Mouse (Mus musculus): ENCODE results near the gene Zfp583. TPM values are rescaled to one million over a fixed set of nuclear protein-coding genes. Genes with fewer than 3 reads are reported as not detected.
A peak's percentile ranks its signal among the peaks of the same experiment; 100 is the strongest.

The Zfp583 gene
- polyA plus RNA-seq, 1 experiment, result 9.9 TPM

DNA sequence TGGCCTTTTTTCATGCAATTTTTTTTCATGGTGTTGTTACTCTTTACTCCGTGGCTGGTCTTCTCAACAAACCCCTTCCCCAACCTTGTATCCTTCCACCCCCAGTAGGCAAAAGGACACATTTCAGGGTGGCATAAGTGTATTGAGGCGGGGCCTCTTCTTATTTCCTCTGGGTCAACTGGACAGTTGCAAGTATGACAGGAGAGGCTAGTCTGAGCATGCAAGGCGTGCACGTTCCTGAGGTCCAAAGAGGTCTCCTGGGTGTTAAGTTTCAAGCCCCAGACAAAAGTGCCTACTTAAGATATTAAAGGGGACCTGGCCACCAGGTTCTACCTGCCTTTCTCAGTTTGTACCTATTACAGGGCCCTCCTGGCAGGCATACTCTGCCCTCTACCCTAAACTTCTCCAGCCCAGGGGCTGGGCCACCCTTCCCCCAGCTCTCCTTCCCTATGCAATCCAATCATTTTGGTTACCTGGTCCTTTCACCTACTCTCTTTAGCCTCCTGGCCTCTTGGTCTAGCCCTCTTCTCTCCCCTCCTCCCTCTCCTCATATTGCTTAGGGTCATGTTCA, 46.6 kb downstream of the Zfp583 start:
- no peak for TF ChIP-seq POLR2A (IDR thresholded peaks at IDR 0.05; ENCODE audit: borderline replicate concordance, extremely low read depth, insufficient read depth, insufficient read length, poor library complexity, severe bottlenecking)
- no peak for TF ChIP-seq CTCF (IDR thresholded peaks at IDR 0.05; ENCODE audit: borderline replicate concordance, extremely low read depth, insufficient read depth, insufficient read length)
- no peak for DNase-seq (ENCODE audit: low read depth)

DNA sequence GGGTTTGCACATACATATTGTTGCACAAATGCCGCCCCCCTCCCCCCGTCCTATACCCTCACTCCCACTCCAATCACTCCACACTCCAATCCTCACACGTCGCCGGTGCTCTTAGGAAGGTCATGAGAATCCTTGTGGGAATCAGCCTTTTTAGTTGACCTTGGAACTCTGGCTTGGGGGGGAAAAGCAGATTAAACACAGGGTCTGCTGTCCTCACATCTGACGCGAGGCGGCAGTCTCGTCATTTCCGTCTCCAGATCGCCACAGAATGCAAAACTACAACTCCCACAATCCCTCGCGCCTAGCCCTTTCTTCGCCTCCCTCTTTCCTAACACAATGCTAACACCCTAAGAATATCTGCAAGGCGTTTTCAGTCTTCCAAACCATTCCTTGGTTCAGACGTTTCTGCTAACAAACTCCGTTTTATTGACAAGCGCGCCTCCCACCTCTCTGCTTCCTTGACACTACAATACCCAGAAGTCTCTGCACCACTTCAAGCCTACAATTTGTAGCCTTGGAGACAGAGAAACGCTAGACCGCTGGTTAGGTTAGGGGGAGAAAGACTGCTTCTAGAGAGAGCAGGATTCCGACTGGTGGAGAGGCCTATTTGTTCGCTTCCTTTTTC, 47.5 kb downstream of the Zfp583 start:
- DNase-seq (ENCODE audit: low read depth), result peak; percentile 96
- TF ChIP-seq CTCF (IDR thresholded peaks at IDR 0.05; ENCODE audit: borderline replicate concordance, extremely low read depth, insufficient read depth, insufficient read length), result peak; percentile 58
- TF ChIP-seq POLR2A (IDR thresholded peaks at IDR 0.05; ENCODE audit: borderline replicate concordance, extremely low read depth, insufficient read depth, insufficient read length, poor library complexity, severe bottlenecking), result peak; percentile 17; the same call in 1 of the 2 replicates

DNA sequence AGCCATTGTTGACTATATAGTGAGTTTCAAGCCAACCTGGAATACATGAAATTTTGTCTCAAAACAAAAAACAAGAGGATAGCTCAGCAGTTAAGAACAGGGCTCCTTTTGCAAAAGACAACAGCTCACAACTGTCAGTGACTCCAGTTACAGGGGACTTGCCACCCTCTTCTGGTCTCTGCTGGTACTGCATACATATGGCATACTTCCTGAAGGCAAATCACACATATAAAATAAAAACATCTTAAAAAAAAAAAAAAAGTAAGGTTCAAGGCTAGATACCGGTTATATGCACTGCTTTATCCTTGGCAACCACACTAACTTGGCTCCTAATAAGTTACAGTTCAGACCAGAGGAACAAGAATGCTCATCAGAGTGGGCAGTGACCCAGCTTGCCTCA, 48.3 kb downstream of the Zfp583 start:
- TF ChIP-seq CTCF (IDR thresholded peaks at IDR 0.05; ENCODE audit: borderline replicate concordance, extremely low read depth, insufficient read depth, insufficient read length) (peak; percentile 71; the same call in 1 of the 2 replicates), POLR2A (IDR thresholded peaks at IDR 0.05; ENCODE audit: borderline replicate concordance, extremely low read depth, insufficient read depth, insufficient read length, poor library complexity, severe bottlenecking) (no peak)
- DNase-seq (ENCODE audit: low read depth), result peak; percentile 91

DNA sequence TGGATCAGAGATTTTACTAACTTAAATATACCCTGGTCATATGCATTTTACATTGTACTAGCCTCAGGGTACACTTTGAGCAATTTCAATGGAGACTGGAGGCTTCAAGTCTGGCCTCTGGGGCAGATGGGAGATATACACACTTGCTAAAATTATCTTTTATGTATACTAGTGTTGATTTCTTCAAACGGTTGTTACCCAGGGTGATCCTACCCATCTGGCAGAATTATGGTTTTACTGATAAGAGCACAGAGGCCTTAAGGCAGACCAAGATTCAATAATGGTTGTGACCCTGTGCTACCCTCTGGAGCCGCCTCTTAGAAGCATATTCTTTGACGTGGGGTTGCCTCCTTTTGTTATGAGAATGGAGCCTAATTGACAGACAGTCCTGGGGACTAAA, 53.2 kb downstream of the Zfp583 start:
- no peak for DNase-seq (ENCODE audit: low read depth)
- TF ChIP-seq CTCF (IDR thresholded peaks at IDR 0.05; ENCODE audit: borderline replicate concordance, extremely low read depth, insufficient read depth, insufficient read length), result no peak
- no peak for TF ChIP-seq POLR2A (IDR thresholded peaks at IDR 0.05; ENCODE audit: borderline replicate concordance, extremely low read depth, insufficient read depth, insufficient read length, poor library complexity, severe bottlenecking)

DNA sequence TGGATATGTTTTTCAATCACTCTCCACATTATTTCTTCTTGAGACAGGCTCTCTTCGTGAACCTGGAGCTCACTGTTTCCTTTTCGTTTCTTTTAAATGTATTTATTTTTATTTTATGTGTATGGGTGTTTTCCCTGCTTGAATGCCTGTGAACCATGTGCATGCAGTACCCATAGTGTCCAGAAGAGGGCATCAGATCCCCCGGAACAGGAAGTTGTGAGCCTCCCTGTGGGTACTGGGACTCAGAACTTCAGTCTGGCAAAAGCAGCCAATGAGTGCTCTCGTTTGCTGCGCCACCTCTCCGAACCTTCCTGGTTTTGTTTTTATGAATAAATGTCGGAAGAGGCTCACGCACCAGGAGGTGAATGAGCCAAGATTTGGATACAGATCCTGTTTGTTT, 65.4 kb downstream of the Zfp583 start:
- DNase-seq (ENCODE audit: low read depth), result no peak

More for the DNA sequence above, 65.4 kb downstream of the Zfp583 start:
- TF ChIP-seq CTCF (IDR thresholded peaks at IDR 0.05; ENCODE audit: borderline replicate concordance, extremely low read depth, insufficient read depth, insufficient read length) (peak; percentile 50; the same call in 1 of the 2 replicates), POLR2A (IDR thresholded peaks at IDR 0.05; ENCODE audit: borderline replicate concordance, extremely low read depth, insufficient read depth, insufficient read length, poor library complexity, severe bottlenecking) (no peak)

Other genes with a start within 250 kb of the Zfp583 start
- gene Zfp787, start 175.3 kb downstream of the Zfp583 start, polyA plus RNA-seq (2012; rRNA removed), result 47.4 and 54.0 TPM in 2 replicates
- 80.7 and 95.5 TPM in 2 replicates for gene Zfp444, start 159.1 kb downstream of the Zfp583 start, polyA plus RNA-seq (2012; rRNA removed)
- not detected in 2 replicates for gene Galp, start 134.2 kb downstream of the Zfp583 start, polyA plus RNA-seq (2012; rRNA removed)
- not detected in 2 replicates for gene Zscan5b, start 109.0 kb downstream of the Zfp583 start, polyA plus RNA-seq (2012; rRNA removed)
- gene Epp13, start 78.6 kb downstream of the Zfp583 start, polyA plus RNA-seq (2012; rRNA removed), result 0.11 TPM in 1 of 2 replicates, not detected in the other
- gene Zfp667, start 44.7 kb downstream of the Zfp583 start, polyA plus RNA-seq (2012; rRNA removed), result 5.9 and 7.6 TPM in 2 replicates
- gene Gm3854, start 12.5 kb upstream of the Zfp583 start, polyA plus RNA-seq (2012; rRNA removed), result 2.5 and 4.2 TPM in 2 replicates
- gene Zfp78, start 32.0 kb upstream of the Zfp583 start, polyA plus RNA-seq (2012; rRNA removed), result 2.4 and 3.0 TPM in 2 replicates
- gene Zfp28, start 52.0 kb upstream of the Zfp583 start, polyA plus RNA-seq (2012; rRNA removed), result 14.5 and 17.9 TPM in 2 replicates
- 4.5 and 7.5 TPM in 2 replicates for gene Smim17, start 67.4 kb upstream of the Zfp583 start, polyA plus RNA-seq (2012; rRNA removed)
- gene Gm20715, start 79.0 kb upstream of the Zfp583 start, polyA plus RNA-seq (2012; rRNA removed), result 0.37 and 0.44 TPM in 2 replicates
- 0.63 and 0.98 TPM in 2 replicates for gene Olfr1344, start 107.4 kb upstream of the Zfp583 start, polyA plus RNA-seq (2012; rRNA removed)
- gene Olfr1336, start 124.9 kb upstream of the Zfp583 start, polyA plus RNA-seq (2012; rRNA removed), result not detected in 2 replicates
- not detected in 2 replicates for gene Olfr1346, start 135.8 kb upstream of the Zfp583 start, polyA plus RNA-seq (2012; rRNA removed)
- not detected in 2 replicates for gene Olfr5, start 155.7 kb upstream of the Zfp583 start, polyA plus RNA-seq (2012; rRNA removed)
- gene Olfr1347, start 168.5 kb upstream of the Zfp583 start, polyA plus RNA-seq (2012; rRNA removed), result not detected in 2 replicates
- gene Olfr1348, start 177.5 kb upstream of the Zfp583 start, polyA plus RNA-seq (2012; rRNA removed), result not detected in 2 replicates
- gene Olfr1349, start 191.7 kb upstream of the Zfp583 start, polyA plus RNA-seq (2012; rRNA removed), result 0.04 and 0.07 TPM in 2 replicates
- gene Olfr1350, start 233.6 kb upstream of the Zfp583 start, polyA plus RNA-seq (2012; rRNA removed), result not detected in 2 replicates